Mouse (Mus musculus): Measurements from ENCODE around the gene Kat6b. TPM values are rescaled to one million over a fixed set of nuclear protein-coding genes. Genes with fewer than 3 reads are reported as not detected.
"Not testable (repeated sequence)": the region's sequence is repeated elsewhere in the genome, so short reads cannot be mapped to it uniquely, and the experiment has no call there.

Kat6b gene
- polyA plus RNA-seq, 1 experiment from 2014 or later = 19.6 TPM

DNA sequence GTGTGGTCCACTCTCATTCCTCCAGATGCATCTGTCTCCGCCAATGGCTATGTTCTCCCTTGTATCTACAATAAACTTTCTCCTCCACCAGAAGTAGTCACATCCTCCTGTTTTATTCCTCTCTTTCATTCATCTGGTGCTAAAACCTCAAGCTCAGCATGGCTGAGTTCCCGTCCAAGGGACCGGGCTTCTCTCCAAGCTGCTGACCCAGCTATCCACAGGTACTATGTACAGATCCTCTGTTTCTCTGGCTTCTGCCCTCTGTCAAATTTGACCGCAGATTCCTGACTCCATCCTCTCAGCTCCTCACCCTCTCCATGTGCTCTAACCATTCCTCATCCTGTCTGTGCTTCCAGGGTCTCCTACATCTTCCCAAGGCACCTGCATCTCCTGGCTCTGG lies 22.1 kb upstream of the Kat6b start:
- no peaks in the 10 kb centered on the region for H3K9me3 ChIP-seq (replicated peaks)
- no peak overlapping the region for H3K4me3 ChIP-seq
- 88% methylated on average over 4 of the region's 4 CpGs for WGBS
- H3K27me3 ChIP-seq (ENCODE audit: low read depth, poor library complexity, severe bottlenecking) = no peaks in the 10 kb centered on the region
- peak overlapping the region; percentile 44; the same call in 1 of the 2 replicates for H3K27ac ChIP-seq
- no peak for DNase-seq (ENCODE audit: low spot score)
- H3K36me3 ChIP-seq = no peaks in the 10 kb centered on the region
- H3K4me1 ChIP-seq = peaks cover 38% of the 10 kb centered on the region

- H3K36me3 ChIP-seq = no peaks in the 10 kb centered on the region
- WGBS = 61% methylated on average over 3 of the region's 3 CpGs
- peak; percentile 62 for DNase-seq (ENCODE audit: low spot score)
- peaks cover 34% of the 10 kb centered on the region for H3K4me1 ChIP-seq
- H3K27me3 ChIP-seq (ENCODE audit: low read depth, poor library complexity, severe bottlenecking) = no peaks in the 10 kb centered on the region
- H3K9me3 ChIP-seq (replicated peaks) = peaks cover 3% of the 10 kb centered on the region; the same call in 1 of the 2 replicates
- no peak overlapping the region for H3K4me3 ChIP-seq
- H3K27ac ChIP-seq = peak overlapping the region; percentile 82
These were observed 18.8 kb upstream of the Kat6b start for GRCm38 (mm10) chr14:21462398-21462797.

- Histone ChIP-seq H3K27me3 (ENCODE audit: low read depth, poor library complexity, severe bottlenecking) (no peaks in the 10 kb centered on the region), H3K9me3 (replicated peaks) (peaks cover 3% of the 10 kb centered on the region; the same call in 1 of the 2 replicates), H3K36me3 (no peaks in the 10 kb centered on the region), H3K4me1 (peaks cover 31% of the 10 kb centered on the region), H3K27ac (peak overlapping the region; percentile 82), H3K4me3 (no peak overlapping the region)
- WGBS = 85% methylated on average over 9 of the region's 9 CpGs
- no peak for DNase-seq (ENCODE audit: low spot score)
These were observed 18.0 kb upstream of the Kat6b start for GRCm38 (mm10) chr14:21463117-21463712.

GRCm38 (mm10) chr14:21470386-21470785 lies 10.8 kb upstream of the Kat6b start:
- H3K9me3 ChIP-seq (replicated peaks) = peaks cover 3% of the 10 kb centered on the region; the same call in 1 of the 2 replicates
- 0 out of 2 replicates have a peak, but pooled peaks cover 4% of the 10 kb centered on the region for H3K4me1 ChIP-seq
- 81% methylated on average over 5 of the region's 5 CpGs for WGBS
- DNase-seq (ENCODE audit: low spot score) = no peak
- H3K4me3 ChIP-seq = no peak overlapping the region
- H3K36me3 ChIP-seq = no peaks in the 10 kb centered on the region
- H3K27me3 ChIP-seq (ENCODE audit: low read depth, poor library complexity, severe bottlenecking) = no peaks in the 10 kb centered on the region
- H3K27ac ChIP-seq = no peak overlapping the region; the same call in 1 of the 2 replicates

DNA sequence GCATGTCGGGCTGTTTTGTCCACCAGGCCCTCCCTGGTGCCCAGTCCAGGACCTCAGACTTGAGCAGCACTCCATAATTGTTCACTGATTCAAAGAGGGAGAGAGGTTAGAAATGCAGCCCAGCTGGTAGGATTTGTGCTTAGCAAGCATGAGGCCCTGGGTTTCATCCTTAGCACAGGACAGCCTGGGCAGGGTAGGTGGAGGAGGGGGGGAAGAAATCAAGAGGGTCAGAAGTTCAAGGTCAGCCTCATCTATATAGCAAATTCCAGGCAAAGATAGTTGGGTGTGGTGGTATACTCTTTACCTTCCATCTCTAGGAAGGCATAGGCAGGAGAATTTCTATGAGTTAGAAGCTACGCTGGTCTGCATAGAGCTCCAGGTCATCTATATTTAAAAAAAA lies 9.3 kb upstream of the Kat6b start:
- 0 out of 2 replicates have a peak, but pooled peaks cover 4% of the 10 kb centered on the region for H3K4me1 ChIP-seq
- no peak overlapping the region for H3K4me3 ChIP-seq
- H3K27me3 ChIP-seq (ENCODE audit: low read depth, poor library complexity, severe bottlenecking) = no peaks in the 10 kb centered on the region
- DNase-seq (ENCODE audit: low spot score) = no peak
- peaks cover 3% of the 10 kb centered on the region; the same call in 1 of the 2 replicates for H3K9me3 ChIP-seq (replicated peaks)
- H3K36me3 ChIP-seq = no peaks in the 10 kb centered on the region
- peak overlapping the region; percentile 46; the same call in 1 of the 2 replicates for H3K27ac ChIP-seq
- 94% methylated on average over 2 of the region's 2 CpGs for WGBS

DNA sequence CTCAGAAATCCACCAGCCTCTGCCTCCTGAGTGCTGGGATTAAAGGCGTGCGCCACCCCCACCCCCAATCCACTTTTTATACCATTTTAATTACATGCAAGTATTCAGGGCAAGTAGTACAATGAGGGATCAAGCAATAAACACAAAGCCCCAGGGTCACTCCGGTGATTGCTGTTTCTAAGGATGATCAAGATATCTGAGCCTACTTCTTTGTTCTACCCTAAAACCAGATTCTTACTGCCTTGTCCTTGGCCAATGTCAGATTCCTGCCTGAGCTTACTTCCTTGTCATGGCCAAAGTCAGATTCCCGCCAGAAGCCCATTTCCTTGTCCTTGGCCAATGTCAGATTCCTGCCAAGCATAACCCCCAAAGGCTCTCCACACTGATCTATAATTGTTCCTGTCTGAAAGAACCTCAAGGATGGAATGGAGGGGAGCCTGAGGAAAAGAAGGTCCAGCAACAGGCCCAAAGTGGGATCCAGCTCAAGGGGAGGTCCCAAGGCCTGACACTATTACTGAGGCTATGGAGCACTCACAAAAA lies 6.6 kb upstream of the Kat6b start:
- not testable (repeated sequence) for H3K4me3 ChIP-seq; H3K4me1 ChIP-seq; H3K36me3 ChIP-seq; H3K27me3 ChIP-seq (ENCODE audit: low read depth, poor library complexity, severe bottlenecking); H3K27ac ChIP-seq; H3K9me3 ChIP-seq (replicated peaks); DNase-seq (ENCODE audit: low spot score)
- WGBS = 90% methylated on average over 4 of the region's 4 CpGs

GRCm38 (mm10) chr14:21477181-21477580 lies 4.1 kb upstream of the Kat6b start:
- H3K27ac ChIP-seq = no peak overlapping the region
- no peaks in the 10 kb centered on the region for H3K4me1 ChIP-seq
- no peaks in the 10 kb centered on the region for H3K36me3 ChIP-seq
- 95% methylated on average over 2 of the region's 2 CpGs for WGBS
- no peaks in the 10 kb centered on the region for H3K27me3 ChIP-seq (ENCODE audit: low read depth, poor library complexity, severe bottlenecking)
- H3K9me3 ChIP-seq (replicated peaks) = no peaks in the 10 kb centered on the region
- DNase-seq (ENCODE audit: low spot score) = no peak
- H3K4me3 ChIP-seq = no peak overlapping the region

GRCm38 (mm10) chr14:21479566-21479965 lies 1.7 kb upstream of the Kat6b start:
- no peaks in the 10 kb centered on the region for H3K27me3 ChIP-seq (ENCODE audit: low read depth, poor library complexity, severe bottlenecking)
- 93% methylated on average over 8 of the region's 8 CpGs for WGBS
- H3K36me3 ChIP-seq = no peaks in the 10 kb centered on the region

GRCm38 (mm10) chr14:21480191-21480590 lies 1.0 kb upstream of the Kat6b start:
- Histone ChIP-seq H3K36me3 (no peaks in the 10 kb centered on the region), H3K27me3 (ENCODE audit: low read depth, poor library complexity, severe bottlenecking) (no peaks in the 10 kb centered on the region), H3K27ac (no peak overlapping the region), H3K9me3 (replicated peaks) (no peaks in the 10 kb centered on the region), H3K4me1 (no peaks in the 10 kb centered on the region), H3K4me3 (no peak overlapping the region)
- WGBS = 92% methylated on average over 5 of the region's 5 CpGs
- DNase-seq (ENCODE audit: low spot score) = no peak

More at GRCm38 (mm10) chr14:21479566-21479965, 1.7 kb upstream of the Kat6b start:
- Histone ChIP-seq H3K4me3 (no peak overlapping the region), H3K9me3 (replicated peaks) (no peaks in the 10 kb centered on the region), H3K27ac (no peak overlapping the region), H3K4me1 (no peaks in the 10 kb centered on the region)
- DNase-seq (ENCODE audit: low spot score) = no peak

- no peaks in the 10 kb centered on the region for H3K27me3 ChIP-seq (ENCODE audit: low read depth, poor library complexity, severe bottlenecking)
- H3K9me3 ChIP-seq (replicated peaks) = no peaks in the 10 kb centered on the region
- no peak for DNase-seq (ENCODE audit: low spot score)
- H3K27ac ChIP-seq = no peak overlapping the region
- 90% methylated on average over 2 of the region's 2 CpGs for WGBS
- H3K4me1 ChIP-seq = no peaks in the 10 kb centered on the region
- H3K36me3 ChIP-seq = no peaks in the 10 kb centered on the region
- H3K4me3 ChIP-seq = no peak overlapping the region
These were observed 3.0 kb downstream of the Kat6b start for GRCm38 (mm10) chr14:21484199-21484598.

GRCm38 (mm10) chr14:21484693-21485092 lies 3.5 kb downstream of the Kat6b start:
- no peaks in the 10 kb centered on the region for H3K27me3 ChIP-seq (ENCODE audit: low read depth, poor library complexity, severe bottlenecking)
- no peak overlapping the region for H3K4me3 ChIP-seq
- no peaks in the 10 kb centered on the region for H3K4me1 ChIP-seq
- WGBS = 95% methylated on average over 10 of the region's 10 CpGs
- DNase-seq (ENCODE audit: low spot score) = no peak
- H3K27ac ChIP-seq = no peak overlapping the region
- no peaks in the 10 kb centered on the region for H3K36me3 ChIP-seq
- no peaks in the 10 kb centered on the region for H3K9me3 ChIP-seq (replicated peaks)

GRCm38 (mm10) chr14:21485961-21486520 lies 4.8 kb downstream of the Kat6b start:
- Histone ChIP-seq H3K4me3 (no peak overlapping the region), H3K4me1 (peaks cover 6% of the 10 kb centered on the region), H3K36me3 (no peaks in the 10 kb centered on the region), H3K27ac (no peak overlapping the region), H3K27me3 (ENCODE audit: low read depth, poor library complexity, severe bottlenecking) (no peaks in the 10 kb centered on the region), H3K9me3 (replicated peaks) (no peaks in the 10 kb centered on the region)
- WGBS = 89% methylated on average over 3 of the region's 3 CpGs
- no peak for DNase-seq (ENCODE audit: low spot score)

- not testable (repeated sequence) for H3K4me3 ChIP-seq; DNase-seq (ENCODE audit: low spot score); H3K36me3 ChIP-seq; H3K27me3 ChIP-seq (ENCODE audit: low read depth, poor library complexity, severe bottlenecking); H3K9me3 ChIP-seq (replicated peaks); H3K4me1 ChIP-seq; H3K27ac ChIP-seq
- 97% methylated on average over 2 of the region's 2 CpGs for WGBS
These were observed 5.9 kb downstream of the Kat6b start for GRCm38 (mm10) chr14:21487135-21487534.

Data from limb, embryonic 10.5 days (tissue).